Mouse (Mus musculus) ES-E14 (cell line): Measurements from ENCODE around the gene Rpusd2. TPM values are rescaled to one million over a fixed set of nuclear protein-coding genes. Genes with fewer than 3 reads are reported as not detected.

Experiments
- DNase-seq: peaks from one replicate; pipeline ENCODE4 v3.0.0-alpha.2; 2013; ENCODE audit warnings: low read depth, low spot score
- H3K27ac ChIP-seq: 2 replicates; pipeline ENCODE4 v1.5.1; 2012; ENCODE audit warnings: low read depth, mild to moderate bottlenecking, low read length, moderate library complexity, mixed read lengths; ENCODE audit not compliant: poor library complexity, insufficient read depth, severe bottlenecking
- H3K36me3 ChIP-seq: 2 replicates; pipeline ENCODE4 v1.6.1; 2012; ENCODE audit warnings: mild to moderate bottlenecking, low read length, moderate library complexity, mixed read lengths; ENCODE audit not compliant: control insufficient read depth, poor library complexity, insufficient read depth, severe bottlenecking
- H3K4me1 ChIP-seq, 2 experiments: fragments of 150-350 bp in 1 of 2; sonication (generic) in 1 of 2; 2 replicates each; pipeline ENCODE4 v1.6.1; 2012; ENCODE audit warnings: low read length in 2 of 2, mild to moderate bottlenecking in 1 of 2, mixed read lengths in 1 of 2; ENCODE audit not compliant: control insufficient read depth in 2 of 2, insufficient read depth in 2 of 2, poor library complexity in 1 of 2
- H3K4me3 ChIP-seq, 2 experiments: fragments of 150-350 bp in 1 of 2; sonication (generic) in 1 of 2; 2 replicates each; pipeline ENCODE4 v1.5.1; 2012; ENCODE audit warnings: low read length in 2 of 2, low read depth in 1 of 2, mild to moderate bottlenecking in 1 of 2, mixed read lengths in 1 of 2; ENCODE audit not compliant: insufficient read depth in 1 of 2, poor library complexity in 1 of 2, severe bottlenecking in 1 of 2
- H3K9ac ChIP-seq: 2 replicates; pipeline ENCODE4 v1.6.1; 2012; ENCODE audit warnings: low read depth, mild to moderate bottlenecking, low read length, mixed read lengths; ENCODE audit not compliant: poor library complexity, insufficient read depth, severe bottlenecking
- H3K9me3 ChIP-seq: fragments of 150-350 bp; sonication (generic); 2 replicates; pipeline ENCODE4 v1.6.1; 2012; ENCODE audit warnings: low read depth, mild to moderate bottlenecking, low read length; ENCODE audit not compliant: control insufficient read depth, insufficient read depth
- CHD2 ChIP-seq: IDR thresholded peaks from 2 replicates; pipeline ENCODE4 v1.6.1; 2014; ENCODE audit warnings: mild to moderate bottlenecking, low read depth, low read length, inconsistent platforms
- HCFC1 ChIP-seq: IDR thresholded peaks from 2 replicates; pipeline ENCODE4 v1.6.1; 2012; ENCODE audit warnings: low read length, inconsistent platforms, borderline replicate concordance; ENCODE audit not compliant: insufficient read depth
- MAFK ChIP-seq: IDR thresholded peaks from 2 replicates; pipeline ENCODE4 v1.6.1; 2014; ENCODE audit warnings: mild to moderate bottlenecking, low read depth, low read length, inconsistent platforms; ENCODE audit not compliant: insufficient read depth
- ZC3H11A ChIP-seq: IDR thresholded peaks from 2 replicates; pipeline ENCODE4 v1.6.1; 2012; ENCODE audit warnings: low read depth, mild to moderate bottlenecking, inconsistent platforms, low read length, borderline replicate concordance
- ZNF384 ChIP-seq: IDR thresholded peaks from 2 replicates; pipeline ENCODE4 v1.6.1; 2012; ENCODE audit warnings: low read depth, low read length, inconsistent platforms
- in situ Hi-C, 2 experiments: fragments of 600-800 bp; cut with MboI; formaldehyde crosslinking; loops; one replicate each; pipeline ENCODE4 v1.15.1; 2025; ENCODE audit warnings: low sequenced_read_pairs in 2 of 2, inconsistent platforms in 1 of 2; ENCODE audit not compliant: unreplicated experiment in 2 of 2
- total RNA-seq: library from RNA; depleted of rRNA; stranded (reverse); fragments of 300-350 nt; gene quantifications from 2 replicates; pipeline ENCODE4 v1.2.3, GENCODE M21; 2012; rRNA removed

Rpusd2 gene
- total RNA-seq, 1 experiment, result 20.8 TPM

DNA sequence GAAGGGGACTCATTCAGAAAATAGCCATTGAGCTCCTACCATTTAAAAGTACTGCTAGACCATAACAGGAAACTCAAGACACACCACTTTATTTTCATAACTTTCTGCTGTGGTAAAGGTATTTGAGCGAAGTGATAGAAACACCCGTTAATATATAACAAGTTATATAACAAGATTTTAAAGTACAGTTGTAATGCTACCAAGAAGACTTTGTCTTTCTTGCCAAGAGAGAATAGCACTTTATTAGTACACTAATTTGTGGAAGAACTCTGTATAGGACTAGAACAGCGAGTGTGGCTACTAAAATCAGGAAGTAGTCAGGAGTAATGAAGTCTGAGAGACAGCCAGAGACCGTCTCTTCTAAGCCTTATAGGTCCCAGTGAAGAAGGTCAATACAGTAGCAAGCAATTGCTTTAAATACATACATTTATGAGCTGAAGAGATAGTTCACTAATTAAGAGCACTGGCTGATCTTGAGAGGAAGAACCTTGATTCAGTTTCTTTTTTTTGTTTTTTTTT is 15.6 kb downstream of the Rpusd2 start:
- no peak for DNase-seq
- H3K36me3 ChIP-seq, result peaks cover 4% of the 10 kb centered on the region; the same call in 1 of the 2 replicates
- in situ Hi-C loops, result no loop called here
- H3K9me3 ChIP-seq, result no peaks in the 10 kb centered on the region
- no peak overlapping the region for H3K4me3 ChIP-seq
- no peak overlapping the region for H3K27ac ChIP-seq
- H3K9ac ChIP-seq, result no peak overlapping the region
- TF ChIP-seq ZNF384 (no peak), HCFC1 (no peak), CHD2 (no peak), MAFK (no peak), ZC3H11A (no peak)
- H3K4me1 ChIP-seq, result peaks cover 3 to 6% of the 10 kb centered on the region in 2 experiments; a peak in 2 of 4 replicates

DNA sequence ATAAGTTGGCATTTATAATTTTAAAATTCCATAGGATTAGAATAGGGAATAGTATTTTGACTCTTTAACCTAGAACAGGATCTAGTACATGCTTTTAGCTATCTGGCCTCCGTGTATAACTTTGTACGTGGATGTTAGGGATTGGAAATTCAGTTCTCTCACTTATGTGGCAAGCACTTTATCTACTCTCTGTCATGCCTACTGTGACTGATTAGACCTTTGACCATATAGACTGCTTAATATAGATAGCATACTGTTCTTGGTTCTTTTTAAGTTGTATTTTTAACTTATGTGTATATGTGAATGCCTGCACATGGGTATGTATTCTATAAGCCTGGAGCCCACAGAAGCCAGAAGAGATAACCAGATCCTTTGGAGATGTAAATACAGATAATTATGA is 25.5 kb downstream of the Rpusd2 start:
- TF ChIP-seq ZNF384 (no peak), CHD2 (no peak), MAFK (no peak), HCFC1 (no peak), ZC3H11A (no peak)

DNA sequence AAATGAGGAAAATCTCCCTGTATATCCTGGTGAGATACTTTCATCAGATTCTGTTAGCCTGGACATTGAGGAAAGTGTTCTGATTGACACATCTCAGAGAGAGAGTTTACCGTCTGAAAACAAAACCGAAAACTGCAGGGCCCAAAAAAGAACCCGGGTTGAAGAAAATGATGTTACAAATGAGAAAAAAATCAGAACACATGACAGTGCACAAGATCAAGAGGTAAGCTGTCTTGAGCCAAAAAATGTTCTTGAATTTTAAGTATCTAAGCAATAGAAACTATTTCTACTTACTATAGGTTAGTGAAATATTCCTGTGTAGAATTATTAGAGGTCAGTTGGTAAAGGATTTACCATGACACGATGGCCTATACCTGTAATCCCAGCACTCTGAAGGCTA is 37.8 kb downstream of the Rpusd2 start:
- in situ Hi-C loops, result no loop called here
- no peak for DNase-seq
- no peak overlapping the region for H3K27ac ChIP-seq
- TF ChIP-seq HCFC1 (no peak), ZC3H11A (no peak), ZNF384 (no peak), CHD2 (no peak), MAFK (no peak)
- H3K9me3 ChIP-seq, result no peaks in the 10 kb centered on the region
- no peak overlapping the region for H3K4me3 ChIP-seq
- H3K9ac ChIP-seq, result no peak overlapping the region
- peaks cover 6% of the 10 kb centered on the region for H3K36me3 ChIP-seq
- H3K4me1 ChIP-seq, result no peaks in the 10 kb centered on the region

More for the DNA sequence above, 25.5 kb downstream of the Rpusd2 start:
- Histone ChIP-seq H3K4me3 (no peak overlapping the region), H3K4me1 (no peaks in the 10 kb centered on the region), H3K27ac (no peak overlapping the region), H3K9ac (no peak overlapping the region), H3K36me3 (no peaks in the 10 kb centered on the region), H3K9me3 (no peaks in the 10 kb centered on the region)
- no peak for DNase-seq
- in situ Hi-C loops, result no loop called here

DNA sequence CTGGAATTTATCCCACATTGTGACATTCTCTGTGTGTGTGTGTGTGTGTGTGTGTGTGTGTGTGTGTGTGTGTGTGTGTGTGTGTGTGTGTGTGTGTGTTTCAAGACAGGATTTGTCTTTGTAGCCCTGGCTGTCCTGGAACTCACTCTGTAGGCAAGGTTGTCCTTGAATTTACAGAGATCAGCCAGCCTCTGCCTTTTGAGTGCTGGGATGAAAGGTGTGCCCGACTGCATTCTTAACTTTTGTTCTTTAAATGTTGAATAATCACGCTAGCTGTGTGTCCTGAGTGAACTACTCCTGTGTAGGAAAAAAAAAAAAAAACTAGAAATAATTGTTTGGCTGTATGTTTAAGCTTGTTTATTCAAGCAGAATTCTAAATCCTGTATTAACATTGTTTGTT is 51.6 kb downstream of the Rpusd2 start:
- no peak for DNase-seq
- no peak overlapping the region for H3K9ac ChIP-seq
- in situ Hi-C loops, result no loop called here
- no peaks in the 10 kb centered on the region for H3K4me1 ChIP-seq
- no peaks in the 10 kb centered on the region for H3K9me3 ChIP-seq
- H3K4me3 ChIP-seq, result no peak overlapping the region
- TF ChIP-seq HCFC1 (no peak), CHD2 (no peak)
- H3K36me3 ChIP-seq, result no peaks in the 10 kb centered on the region; the same call in 1 of the 2 replicates
- no peak overlapping the region for H3K27ac ChIP-seq

Other genes starting within 250 kb of the Rpusd2 start
- gene Knstrn, start 220.8 kb upstream of the Rpusd2 start, total RNA-seq, result 36.5 and 43.4 TPM in 2 replicates
- 19.6 and 24.9 TPM in 2 replicates for gene Ivd, start 172.8 kb upstream of the Rpusd2 start, total RNA-seq
- 6.0 and 7.7 TPM in 2 replicates for gene Bahd1, start 134.4 kb upstream of the Rpusd2 start, total RNA-seq
- 6.1 and 8.3 TPM in 2 replicates for gene Chst14, start 108.3 kb upstream of the Rpusd2 start, total RNA-seq
- gene Ccdc32, start 5.4 kb upstream of the Rpusd2 start, total RNA-seq, result 5.2 and 6.3 TPM in 2 replicates
- 25.5 and 31.4 TPM in 2 replicates for gene Knl1, start 12.3 kb downstream of the Rpusd2 start, total RNA-seq
- 37.3 and 42.2 TPM in 2 replicates for gene Rad51, start 78.0 kb downstream of the Rpusd2 start, total RNA-seq
- 72.9 and 95.9 TPM in 2 replicates for gene Rmdn3, start 122.2 kb downstream of the Rpusd2 start, total RNA-seq
- gene Gchfr, start 133.0 kb downstream of the Rpusd2 start, total RNA-seq, result 12.7 and 14.1 TPM in 2 replicates
- 0.37 and 0.45 TPM in 2 replicates for gene Gm14137, start 139.7 kb downstream of the Rpusd2 start, total RNA-seq
- 15.7 and 19.8 TPM in 2 replicates for gene Zfyve19, start 173.8 kb downstream of the Rpusd2 start, total RNA-seq
- gene Dnajc17, start 174.0 kb downstream of the Rpusd2 start, total RNA-seq, result 11.7 and 15.2 TPM in 2 replicates
- gene Ppp1r14d, start 195.1 kb downstream of the Rpusd2 start, total RNA-seq, result 0.95 and 1.6 TPM in 2 replicates
- gene Spint1, start 202.6 kb downstream of the Rpusd2 start, total RNA-seq, result 80.3 and 167 TPM in 2 replicates
- gene Rhov, start 236.5 kb downstream of the Rpusd2 start, total RNA-seq, result 1.8 and 1.9 TPM in 2 replicates